Mouse (Mus musculus) frontal cortex, postnatal 36 days (tissue): Measurements from ENCODE around the gene Pde6d.
A peak's percentile ranks its signal among the peaks of the same experiment; 100 is the strongest.

Source experiments
- DNase-seq, 2 experiments: peaks; one replicate each; pipeline ENCODE4 v3.0.0; 2022; ENCODE audit warnings: low spot score in 2 of 2

Pde6d gene

GRCm38 (mm10) chr1:86582451-86583096 is at the start of gene Pde6d, which contains the start of gene Cops7b:
Pde6d (minus strand) TSS chr1:86582629.
Cops7b (plus strand) TSS chr1:86582904.
- peak; percentile 97 to 98 for DNase-seq

GRCm38 (mm10) chr1:86630527-86630926 is 48.1 kb upstream of the Pde6d start:
- DNase-seq: no peak

GRCm38 (mm10) chr1:86629936-86630335 is 47.5 kb upstream of the Pde6d start:
- no peak for DNase-seq

- no peak for DNase-seq
These were observed 45.8 kb upstream of the Pde6d start for GRCm38 (mm10) chr1:86628270-86628669.

DNA sequence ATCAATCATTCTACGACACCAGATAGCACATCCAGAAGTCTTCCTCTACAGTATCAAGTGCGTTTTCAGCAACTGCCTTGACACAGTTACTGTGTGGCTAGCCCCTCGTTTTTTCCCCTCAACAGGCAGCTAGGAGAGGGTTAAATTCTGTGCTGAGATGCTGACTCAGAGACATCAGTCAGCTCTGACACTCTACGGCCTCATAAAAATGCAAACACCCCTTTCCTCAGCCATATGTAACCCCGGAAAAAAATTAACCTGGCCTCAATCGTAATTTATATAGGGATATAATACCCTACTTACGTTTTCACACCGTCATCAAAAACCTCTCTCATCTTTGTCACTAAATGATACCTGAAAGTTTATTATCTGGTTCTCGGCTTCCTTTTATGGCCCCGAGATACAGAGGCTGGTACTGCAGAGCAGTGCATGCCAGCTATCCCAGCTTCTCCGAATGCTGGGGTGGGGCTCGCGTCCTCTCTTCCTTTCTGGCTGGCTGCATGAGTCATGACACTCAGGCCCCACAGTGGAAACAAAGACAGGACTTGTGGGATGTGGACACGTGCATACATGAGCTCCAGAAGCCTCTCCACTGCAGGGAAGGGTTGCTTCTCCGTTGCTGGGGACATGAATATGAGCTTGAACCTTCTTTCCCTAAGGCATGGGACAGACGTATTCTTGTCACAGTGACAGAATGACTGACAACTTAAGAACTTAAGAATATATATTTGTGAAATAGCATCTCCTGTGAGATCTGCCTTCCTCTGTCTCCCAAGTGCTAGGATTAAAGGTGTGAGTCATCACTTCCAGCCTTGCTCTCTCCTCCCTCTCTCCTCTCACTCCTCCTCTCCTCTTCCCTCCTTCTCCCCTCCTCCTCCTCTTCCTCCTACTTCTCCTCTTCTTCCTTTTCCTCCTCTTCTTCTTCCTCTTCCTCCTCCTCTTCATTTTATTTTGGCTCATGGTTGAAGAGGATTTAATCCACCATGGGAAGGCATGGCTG is 40.9 kb upstream of the Pde6d start:
- no peak for DNase-seq

DNA sequence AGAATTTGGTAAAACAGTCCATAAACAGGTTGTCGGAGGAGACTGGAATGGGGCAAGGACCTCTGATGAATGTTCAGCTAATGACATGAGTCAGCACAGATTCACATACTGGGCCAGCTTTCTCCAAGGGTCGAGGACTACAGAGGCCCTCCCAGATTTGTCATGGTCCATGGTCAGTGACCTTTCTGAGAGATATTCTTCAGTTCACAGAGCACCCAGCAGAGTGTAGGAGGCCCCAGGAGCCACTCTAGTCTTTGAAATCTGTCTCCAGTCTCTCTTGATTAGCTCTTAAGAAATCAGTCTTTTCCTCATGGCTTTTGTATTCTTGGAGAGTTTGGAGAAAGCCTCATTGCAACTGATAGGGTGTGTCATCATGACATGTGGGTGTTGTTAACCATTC is 39.9 kb upstream of the Pde6d start:
- no peak for DNase-seq

DNA sequence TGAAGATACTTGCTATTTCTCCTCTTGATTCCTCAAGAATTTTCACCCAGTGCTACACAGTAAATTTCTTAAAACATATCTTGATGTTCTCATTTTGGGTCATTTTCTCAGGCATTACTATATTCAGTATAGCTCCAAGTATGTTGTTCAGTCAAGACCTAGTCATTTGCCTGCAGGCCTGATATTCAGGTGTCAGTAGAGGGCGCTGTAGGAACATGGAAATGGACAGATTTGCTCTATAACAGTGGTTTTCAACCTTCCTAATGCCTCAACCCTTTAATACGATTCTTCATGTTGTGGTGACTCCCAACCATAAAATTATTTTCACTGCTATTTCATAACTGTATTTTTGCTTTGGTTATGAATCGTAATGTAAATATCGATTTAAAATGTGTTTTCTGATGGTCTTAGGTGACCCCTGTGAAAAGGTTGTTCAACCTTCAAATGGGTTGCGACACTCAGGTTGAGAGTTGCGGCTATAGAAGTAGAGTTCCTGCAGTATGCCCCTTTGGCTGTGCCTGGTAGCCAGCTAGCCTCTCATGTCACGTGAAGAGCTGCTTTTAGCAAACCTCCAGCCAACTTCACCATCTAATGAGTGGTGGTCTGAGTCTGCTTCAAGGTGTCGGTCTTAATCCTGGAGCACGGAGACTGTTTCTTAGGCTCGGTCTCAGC is 36.2 kb upstream of the Pde6d start:
- DNase-seq: peak; percentile 76 to 86

DNA sequence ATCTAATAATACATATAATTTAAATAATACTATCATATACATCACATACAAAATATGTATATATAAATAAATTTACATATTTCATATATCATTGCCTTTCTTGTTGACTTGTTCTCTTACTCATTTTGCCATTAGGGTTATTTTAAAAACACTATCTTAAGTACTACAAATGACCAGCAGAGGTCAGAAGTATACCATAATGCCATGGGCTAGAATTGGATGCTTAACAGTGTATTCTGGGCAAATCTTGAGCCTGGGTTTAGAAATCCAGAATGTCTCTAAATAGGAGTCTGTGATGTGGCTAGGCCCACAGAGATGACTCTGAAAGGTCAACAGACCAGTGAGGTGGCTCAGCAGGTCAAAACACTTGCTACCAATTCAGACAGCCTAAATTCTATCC is 31.8 kb upstream of the Pde6d start:
- DNase-seq: no peak

GRCm38 (mm10) chr1:86612081-86612480 is 29.7 kb upstream of the Pde6d start:
- no peak for DNase-seq

DNA sequence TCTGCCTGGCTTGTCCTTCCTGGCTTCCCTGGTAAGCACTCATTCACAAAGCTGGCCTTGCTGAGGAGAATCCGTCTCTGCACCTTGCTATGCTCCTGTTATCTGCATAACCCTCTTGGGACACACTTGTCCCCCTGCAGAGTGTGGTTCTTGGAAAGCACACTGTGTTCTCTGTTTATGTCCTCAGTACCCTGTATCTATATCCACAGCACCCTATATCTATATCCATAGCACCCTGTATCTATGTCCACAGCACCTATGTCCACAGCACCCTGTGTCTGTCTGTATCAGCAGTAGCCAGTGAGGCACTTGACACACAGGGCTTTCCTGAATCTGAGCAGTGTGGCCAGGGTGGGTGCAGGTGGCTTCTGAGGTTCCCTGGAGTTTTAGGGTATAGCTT is 28.5 kb upstream of the Pde6d start:
- DNase-seq: no peak

GRCm38 (mm10) chr1:86600117-86600516 is 17.7 kb upstream of the Pde6d start:
- no peak for DNase-seq

GRCm38 (mm10) chr1:86598516-86598915 is 16.1 kb upstream of the Pde6d start:
- no peak for DNase-seq

- peak in 1 of 2 experiments; percentile 58 for DNase-seq
These were observed 14.1 kb upstream of the Pde6d start for GRCm38 (mm10) chr1:86596512-86596911.

DNA sequence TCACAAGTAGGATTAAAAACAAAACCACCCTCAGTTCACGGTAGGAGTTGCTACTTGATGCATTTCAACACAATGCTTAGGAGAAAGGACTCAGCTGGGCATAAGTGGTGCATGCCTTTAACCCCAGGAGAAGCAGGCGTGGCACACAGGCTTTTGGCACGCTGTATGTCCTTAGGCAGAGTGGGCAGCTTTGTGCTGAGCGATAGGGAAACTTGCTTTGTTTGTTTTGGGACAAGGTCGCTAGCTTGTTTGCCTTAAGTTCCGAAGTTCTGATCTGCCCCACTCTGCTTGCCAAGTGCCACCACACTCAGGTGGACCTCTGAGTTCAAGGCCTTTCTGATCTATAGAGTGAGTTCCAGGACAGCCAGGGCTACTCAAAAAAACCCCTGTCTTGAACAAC is 12.9 kb upstream of the Pde6d start:
- DNase-seq: no peak

- DNase-seq: no peak
These were observed 12.1 kb upstream of the Pde6d start for GRCm38 (mm10) chr1:86594539-86594938.

DNA sequence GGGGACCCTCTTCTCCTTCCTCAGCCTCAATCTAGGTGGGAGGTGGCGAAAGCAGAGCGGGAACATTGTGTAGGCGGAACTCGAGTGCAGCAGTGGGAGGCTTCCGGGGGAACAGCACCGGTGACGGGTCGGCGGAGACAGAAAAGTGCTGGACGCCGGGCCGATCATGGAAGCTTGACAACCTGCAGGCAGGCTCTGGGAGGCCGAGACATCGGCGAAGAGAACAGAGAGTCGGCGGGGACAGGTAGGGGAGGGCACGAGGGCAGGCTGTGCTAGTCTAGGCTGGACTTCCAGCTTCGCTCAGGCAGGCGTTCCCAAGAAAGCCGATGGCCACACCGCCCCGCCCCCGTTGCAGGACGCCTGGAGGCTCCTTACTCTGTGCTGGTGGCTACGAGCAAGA is 4.6 kb upstream of the Pde6d start:
- peak; percentile 77 to 84 for DNase-seq

DNA sequence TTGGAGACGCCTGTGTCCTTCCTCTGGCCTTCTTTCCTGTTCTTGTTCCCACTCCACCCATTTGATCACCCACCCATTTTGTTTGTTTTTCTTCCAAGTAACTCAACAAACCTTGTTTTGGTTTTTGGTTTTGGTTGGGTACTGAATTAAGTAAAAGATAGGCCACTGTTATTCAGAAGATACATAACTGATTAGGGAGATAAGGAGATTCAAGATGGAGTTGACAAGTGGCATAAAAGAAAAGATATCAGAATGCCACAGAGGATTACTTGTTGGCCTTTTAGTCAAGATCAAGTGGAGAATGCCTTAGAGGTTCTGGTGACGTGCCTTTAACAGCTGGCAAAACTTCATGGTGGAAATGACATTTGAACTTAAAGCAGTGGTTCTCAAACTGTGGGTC is 1.3 kb upstream of the Pde6d start:
- DNase-seq: no peak

GRCm38 (mm10) chr1:86581692-86582450 is 558 bp downstream of the Pde6d start:
- no peak for DNase-seq

GRCm38 (mm10) chr1:86580426-86580825 is 2.0 kb downstream of the Pde6d start:
- no peak for DNase-seq

DNA sequence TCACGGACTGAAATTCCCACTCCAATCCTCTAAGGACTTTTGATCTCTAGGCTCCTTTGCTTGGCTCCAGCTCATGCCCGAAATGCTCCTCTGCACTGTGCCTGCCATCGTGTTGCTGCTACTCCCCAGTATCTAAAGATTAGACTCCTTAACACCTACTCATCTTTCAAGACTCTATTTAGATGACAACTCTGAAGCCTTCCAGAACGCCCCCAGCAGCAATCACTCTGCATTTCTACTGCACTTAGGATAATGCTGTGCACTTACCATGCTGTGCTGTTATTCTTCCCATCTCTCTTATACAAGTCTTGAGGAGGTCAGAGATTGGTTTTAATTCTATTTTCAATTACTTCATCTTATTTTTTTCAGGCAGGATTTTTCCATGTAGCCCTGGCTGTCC is 10.5 kb downstream of the Pde6d start:
- no peak for DNase-seq

- no peak for DNase-seq
These were observed 11.0 kb downstream of the Pde6d start for GRCm38 (mm10) chr1:86571381-86571780.
